Mouse (Mus musculus): ENCODE measurements around the gene Disp3. TPM values are rescaled to one million over a fixed set of nuclear protein-coding genes. Genes with fewer than 3 reads are reported as not detected.

The Disp3 gene
- polyA plus RNA-seq, 1 experiment from 2014 or later = 0.13 TPM

DNA sequence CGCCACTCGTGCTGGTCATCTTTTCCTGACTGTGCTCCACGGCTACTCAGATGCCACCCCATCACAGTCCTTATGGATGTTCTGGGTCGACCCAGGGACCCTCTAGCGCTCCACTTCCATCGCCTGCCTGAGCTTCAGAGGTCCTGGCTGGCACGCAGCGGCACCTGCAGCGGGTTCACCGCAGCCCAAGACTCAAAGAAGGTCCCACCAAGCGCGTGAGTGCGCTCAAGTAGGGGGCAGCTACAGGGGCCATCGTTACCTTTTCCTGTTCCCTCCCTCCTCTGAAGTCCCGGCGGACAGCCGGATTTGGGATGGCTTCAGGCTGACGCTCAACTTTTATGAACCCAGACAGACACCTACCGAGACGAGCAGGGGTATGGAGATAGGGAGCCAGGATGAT, 724 bp downstream of the Disp3 start:
- Histone ChIP-seq H3K4me2 (peak overlapping the region; percentile 72), H3K4me1 (peaks cover 15% of the 10 kb centered on the region), H3K36me3 (no peaks in the 10 kb centered on the region), H3K27ac (no peak overlapping the region), H3K4me3 (peak overlapping the region; percentile 36; the same call in 1 of the 2 replicates), H3K9me3 (no peaks in the 10 kb centered on the region), H3K27me3 (peaks cover 51% of the 10 kb centered on the region), H3K9ac (no peak overlapping the region)
- no peak for ATAC-seq (ENCODE audit: insufficient number of reproducible peaks, low FRiP score, low TSS enrichment, low read depth)
- 2% methylated on average over 20 of the region's 20 CpGs for WGBS

- WGBS = 17% methylated on average over 22 of the region's 22 CpGs
- no peak overlapping the region for H3K4me2 ChIP-seq
Observed at GRCm38 (mm10) chr4:148286226-148287031, 1.3 kb downstream of the Disp3 start.

DNA sequence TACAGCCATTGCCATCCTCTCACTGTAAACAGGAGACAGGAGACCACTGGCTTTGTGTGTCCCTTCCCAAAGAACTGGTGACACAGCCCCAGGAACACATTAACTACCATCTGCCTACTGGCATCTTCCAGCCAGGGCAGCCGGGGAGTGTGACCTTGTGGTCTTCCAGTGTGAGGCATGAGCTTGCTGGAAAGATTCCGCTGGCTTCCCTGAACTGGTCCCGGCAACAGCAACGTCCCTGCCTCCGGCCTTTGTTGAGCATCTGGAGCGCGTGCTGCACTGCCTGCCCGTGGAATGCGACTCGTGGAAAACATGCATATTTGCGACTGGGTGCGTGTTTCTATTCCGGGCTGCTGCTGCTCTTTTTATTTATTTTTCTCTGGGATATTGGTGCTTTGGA, 3.5 kb downstream of the Disp3 start:
- H3K9me3 ChIP-seq = no peaks in the 10 kb centered on the region
- no peaks in the 10 kb centered on the region for H3K36me3 ChIP-seq
- no peak overlapping the region for H3K4me3 ChIP-seq
- 31% methylated on average over 13 of the region's 13 CpGs for WGBS
- peaks cover 51% of the 10 kb centered on the region for H3K27me3 ChIP-seq
- no peak overlapping the region for H3K27ac ChIP-seq
- H3K4me1 ChIP-seq = peaks cover 15% of the 10 kb centered on the region
- no peak for ATAC-seq (ENCODE audit: insufficient number of reproducible peaks, low FRiP score, low TSS enrichment, low read depth)
- no peak overlapping the region for H3K4me2 ChIP-seq
- H3K9ac ChIP-seq = no peak overlapping the region

More at GRCm38 (mm10) chr4:148286226-148287031, 1.3 kb downstream of the Disp3 start:
- no peak for ATAC-seq (ENCODE audit: insufficient number of reproducible peaks, low FRiP score, low TSS enrichment, low read depth)
- Histone ChIP-seq H3K4me3 (no peak overlapping the region), H3K9me3 (no peaks in the 10 kb centered on the region), H3K27me3 (peaks cover 51% of the 10 kb centered on the region), H3K9ac (no peak overlapping the region), H3K4me1 (peaks cover 15% of the 10 kb centered on the region), H3K36me3 (no peaks in the 10 kb centered on the region), H3K27ac (no peak overlapping the region)

DNA sequence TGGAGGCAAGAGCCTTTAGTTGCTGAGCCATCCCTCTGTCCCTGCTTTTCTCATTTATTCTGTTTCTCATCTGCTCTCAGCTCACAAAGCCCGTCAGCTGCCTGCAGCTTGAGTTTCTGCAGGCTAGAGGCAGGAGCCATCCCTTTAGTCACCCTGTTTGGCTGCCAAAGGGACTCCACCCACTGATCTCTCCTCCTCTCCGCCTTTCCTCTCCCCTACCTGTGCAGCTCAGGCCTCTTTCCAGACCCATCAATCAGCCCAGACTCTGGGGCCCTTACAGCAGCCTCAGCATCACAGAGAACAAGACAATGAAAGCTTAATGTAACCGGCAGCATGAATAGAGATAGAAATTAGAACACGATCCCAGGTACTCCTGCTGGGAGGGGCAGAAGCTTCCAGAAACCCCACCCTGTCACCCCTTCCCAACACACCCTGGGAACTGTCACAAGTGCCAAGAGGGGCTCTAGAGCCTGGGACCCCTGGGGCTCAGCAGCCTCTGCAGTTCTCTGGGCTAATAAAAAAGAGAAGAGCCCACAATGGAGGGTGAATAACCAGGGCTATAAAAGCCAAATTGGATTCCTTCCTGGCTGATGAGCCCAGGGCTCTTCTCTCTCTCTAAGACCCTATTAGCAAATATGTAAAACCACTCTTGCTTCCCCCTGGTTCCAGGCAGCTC, 10.8 kb downstream of the Disp3 start:
- WGBS = 8% methylated on average over 4 of the region's 4 CpGs
- Histone ChIP-seq H3K4me1 (peaks cover 1% of the 10 kb centered on the region; the same call in 1 of the 2 replicates), H3K4me2 (no peak overlapping the region), H3K9ac (no peak overlapping the region), H3K36me3 (no peaks in the 10 kb centered on the region), H3K9me3 (no peaks in the 10 kb centered on the region), H3K4me3 (no peak overlapping the region), H3K27me3 (peaks cover 45% of the 10 kb centered on the region), H3K27ac (no peak overlapping the region)
- ATAC-seq (ENCODE audit: insufficient number of reproducible peaks, low FRiP score, low TSS enrichment, low read depth) = no peak

DNA sequence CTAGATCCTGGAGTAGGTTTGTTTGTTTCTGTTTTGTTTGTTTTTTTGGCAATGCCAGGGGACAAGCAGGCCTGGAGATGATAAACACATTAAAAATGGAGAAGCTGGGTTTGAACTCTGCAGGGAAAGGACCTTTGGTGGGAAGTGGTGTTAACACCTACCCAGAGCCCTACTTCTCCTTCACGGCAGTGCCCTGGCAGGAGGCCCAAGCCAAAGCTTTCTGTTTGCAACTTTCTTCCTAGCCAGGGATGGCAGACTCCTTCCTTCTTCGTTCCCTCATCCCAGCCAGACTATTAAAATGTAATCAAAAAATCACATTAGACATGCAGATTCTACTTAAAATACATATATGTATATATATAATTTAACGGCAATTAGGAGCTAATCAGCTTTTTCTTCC, 13.1 kb downstream of the Disp3 start:
- no peak for ATAC-seq (ENCODE audit: insufficient number of reproducible peaks, low FRiP score, low TSS enrichment, low read depth)
- peaks cover 68% of the 10 kb centered on the region for H3K27me3 ChIP-seq

GRCm38 (mm10) chr4:148273229-148273628, 14.5 kb downstream of the Disp3 start:
- Histone ChIP-seq H3K36me3 (no peaks in the 10 kb centered on the region), H3K4me1 (peaks cover 8% of the 10 kb centered on the region; the same call in 1 of the 2 replicates), H3K4me2 (no peak overlapping the region), H3K4me3 (no peak overlapping the region), H3K9ac (no peak overlapping the region), H3K9me3 (no peaks in the 10 kb centered on the region), H3K27me3 (peaks cover 72% of the 10 kb centered on the region), H3K27ac (no peak overlapping the region)
- ATAC-seq (ENCODE audit: insufficient number of reproducible peaks, low FRiP score, low TSS enrichment, low read depth) = no peak
- WGBS = 19% methylated on average over 2 of the region's 2 CpGs

More for the DNA sequence above, 13.1 kb downstream of the Disp3 start:
- Histone ChIP-seq H3K4me1 (peaks cover 8% of the 10 kb centered on the region; the same call in 1 of the 2 replicates), H3K4me3 (no peak overlapping the region), H3K27ac (no peak overlapping the region), H3K9me3 (no peaks in the 10 kb centered on the region), H3K36me3 (no peaks in the 10 kb centered on the region), H3K9ac (no peak overlapping the region), H3K4me2 (no peak overlapping the region)
- WGBS = 46% methylated on average over 3 of the region's 3 CpGs

GRCm38 (mm10) chr4:148271656-148272055, 16.1 kb downstream of the Disp3 start:
- ATAC-seq (ENCODE audit: insufficient number of reproducible peaks, low FRiP score, low TSS enrichment, low read depth) = no peak
- 4% methylated on average over 39 of the region's 39 CpGs for WGBS

GRCm38 (mm10) chr4:148266973-148267507, 20.7 kb downstream of the Disp3 start:
- Histone ChIP-seq H3K9ac (no peak overlapping the region), H3K36me3 (no peaks in the 10 kb centered on the region), H3K27me3 (peaks cover 27% of the 10 kb centered on the region), H3K4me3 (no peak overlapping the region), H3K27ac (no peak overlapping the region), H3K9me3 (no peaks in the 10 kb centered on the region), H3K4me1 (peaks cover 8% of the 10 kb centered on the region; the same call in 1 of the 2 replicates), H3K4me2 (no peak overlapping the region)
- ATAC-seq (ENCODE audit: insufficient number of reproducible peaks, low FRiP score, low TSS enrichment, low read depth) = no peak
- 83% methylated on average over 6 of the region's 6 CpGs for WGBS

More at GRCm38 (mm10) chr4:148271656-148272055, 16.1 kb downstream of the Disp3 start:
- Histone ChIP-seq H3K9ac (no peak overlapping the region), H3K4me1 (peaks cover 8% of the 10 kb centered on the region; the same call in 1 of the 2 replicates), H3K9me3 (no peaks in the 10 kb centered on the region), H3K27me3 (peaks cover 60% of the 10 kb centered on the region), H3K4me2 (peak overlapping the region; percentile 22; the same call in 1 of the 2 replicates), H3K27ac (no peak overlapping the region), H3K36me3 (no peaks in the 10 kb centered on the region), H3K4me3 (peak overlapping the region; percentile 15)

GRCm38 (mm10) chr4:148259941-148260340, 27.8 kb downstream of the Disp3 start:
- H3K27me3 ChIP-seq = 0 out of 2 replicates have a peak, but pooled peaks cover 5% of the 10 kb centered on the region
- H3K4me1 ChIP-seq = no peaks in the 10 kb centered on the region
- no peak overlapping the region for H3K9ac ChIP-seq
- H3K4me2 ChIP-seq = no peak overlapping the region
- ATAC-seq (ENCODE audit: insufficient number of reproducible peaks, low FRiP score, low TSS enrichment, low read depth) = no peak
- no peaks in the 10 kb centered on the region for H3K36me3 ChIP-seq
- H3K9me3 ChIP-seq = no peaks in the 10 kb centered on the region
- no peak overlapping the region for H3K27ac ChIP-seq
- WGBS = 82% methylated on average over 4 of the region's 4 CpGs
- H3K4me3 ChIP-seq = no peak overlapping the region

GRCm38 (mm10) chr4:148249341-148249740, 38.4 kb downstream of the Disp3 start:
- Histone ChIP-seq H3K36me3 (no peaks in the 10 kb centered on the region), H3K4me2 (no peak overlapping the region), H3K27me3 (no peaks in the 10 kb centered on the region), H3K9ac (no peak overlapping the region), H3K4me1 (no peaks in the 10 kb centered on the region), H3K27ac (no peak overlapping the region), H3K4me3 (no peak overlapping the region), H3K9me3 (peaks cover 4% of the 10 kb centered on the region; the same call in 1 of the 2 replicates)
- no peak for ATAC-seq (ENCODE audit: insufficient number of reproducible peaks, low FRiP score, low TSS enrichment, low read depth)
- WGBS = 39% methylated on average over 10 of the region's 10 CpGs

GRCm38 (mm10) chr4:148240387-148240786, 47.4 kb downstream of the Disp3 start:
- H3K9ac ChIP-seq = no peak overlapping the region
- ATAC-seq (ENCODE audit: insufficient number of reproducible peaks, low FRiP score, low TSS enrichment, low read depth) = no peak
- no peaks in the 10 kb centered on the region for H3K36me3 ChIP-seq
- no peak overlapping the region for H3K27ac ChIP-seq
- WGBS = 54% methylated on average over 9 of the region's 9 CpGs
- H3K4me3 ChIP-seq = no peak overlapping the region
- H3K27me3 ChIP-seq = no peaks in the 10 kb centered on the region
- H3K4me1 ChIP-seq = no peaks in the 10 kb centered on the region
- H3K9me3 ChIP-seq = peaks cover under 1% of the 10 kb centered on the region; the same call in 1 of the 2 replicates
- H3K4me2 ChIP-seq = no peak overlapping the region
